Mouse (Mus musculus) CH12F3 (cell line): Measurements from ENCODE around the gene Limch1.

ENCODE experiments used
- in situ Hi-C: fragments of 300-500 bp; cut with MboI; formaldehyde crosslinking; loops from 2 replicates; pipeline ENCODE4 v1.14.3; 2020; ENCODE audit warnings: low sequenced_read_pairs

The Limch1 gene

GRCm38 (mm10) chr5:66965442-66965841 is 219.8 kb downstream of the Limch1 start:
- in situ Hi-C loops: no loop called here

GRCm38 (mm10) chr5:66967147-66967546 is 221.5 kb downstream of the Limch1 start:
- in situ Hi-C loops: no loop called here

- in situ Hi-C loops: no loop called here
Observed at GRCm38 (mm10) chr5:66967646-66968045, 222.0 kb downstream of the Limch1 start.

- in situ Hi-C loops: no loop called here
Observed at GRCm38 (mm10) chr5:66968059-66968833, 222.6 kb downstream of the Limch1 start.

- in situ Hi-C loops: no loop called here
Observed at GRCm38 (mm10) chr5:66968925-66969711, 223.5 kb downstream of the Limch1 start.

GRCm38 (mm10) chr5:66975621-66976020 is 230.0 kb downstream of the Limch1 start:
- in situ Hi-C loops: no loop called here

- in situ Hi-C loops: no loop called here
Observed at GRCm38 (mm10) chr5:66979332-66980218, 233.9 kb downstream of the Limch1 start.

GRCm38 (mm10) chr5:66980862-66981261 is 235.2 kb downstream of the Limch1 start:
- in situ Hi-C loops: no loop called here

GRCm38 (mm10) chr5:66983104-66983503 is 237.5 kb downstream of the Limch1 start:
- in situ Hi-C loops: no loop called here

GRCm38 (mm10) chr5:66988926-66989325 is 243.3 kb downstream of the Limch1 start:
- in situ Hi-C loops: no loop called here

GRCm38 (mm10) chr5:66989531-66989930 is 243.9 kb downstream of the Limch1 start:
- in situ Hi-C loops: no loop called here

- in situ Hi-C loops: no loop called here
Observed at GRCm38 (mm10) chr5:66992401-66992800, 246.8 kb downstream of the Limch1 start.

- in situ Hi-C loops: no loop called here
Observed at GRCm38 (mm10) chr5:66993076-66993475, 247.4 kb downstream of the Limch1 start.

GRCm38 (mm10) chr5:66996124-66996523 is 250.5 kb downstream of the Limch1 start:
- in situ Hi-C loops: no loop called here

GRCm38 (mm10) chr5:66996886-66997599 is 251.4 kb downstream of the Limch1 start:
- in situ Hi-C loops: no loop called here

GRCm38 (mm10) chr5:66997600-66997930 is 251.9 kb downstream of the Limch1 start:
- in situ Hi-C loops: no loop called here

GRCm38 (mm10) chr5:66998341-66998740 is 252.7 kb downstream of the Limch1 start:
- in situ Hi-C loops: no loop called here

- in situ Hi-C loops: no loop called here
Observed at GRCm38 (mm10) chr5:67002346-67002745, 256.7 kb downstream of the Limch1 start.

- in situ Hi-C loops: no loop called here
Observed at GRCm38 (mm10) chr5:67004619-67005018, 259.0 kb downstream of the Limch1 start.

GRCm38 (mm10) chr5:67011043-67011870 is 265.6 kb downstream of the Limch1 start:
- in situ Hi-C loops: no loop called here
